Mouse (Mus musculus): ENCODE results near the gene Mylip. TPM values are rescaled to one million over a fixed set of nuclear protein-coding genes. Genes with fewer than 3 reads are reported as not detected.
A peak's percentile ranks its signal among the peaks of the same experiment; 100 is the strongest.

The Mylip gene
- 10.6 and 11.2 TPM in 2 replicates for polyA plus RNA-seq (2012; rRNA removed)

DNA sequence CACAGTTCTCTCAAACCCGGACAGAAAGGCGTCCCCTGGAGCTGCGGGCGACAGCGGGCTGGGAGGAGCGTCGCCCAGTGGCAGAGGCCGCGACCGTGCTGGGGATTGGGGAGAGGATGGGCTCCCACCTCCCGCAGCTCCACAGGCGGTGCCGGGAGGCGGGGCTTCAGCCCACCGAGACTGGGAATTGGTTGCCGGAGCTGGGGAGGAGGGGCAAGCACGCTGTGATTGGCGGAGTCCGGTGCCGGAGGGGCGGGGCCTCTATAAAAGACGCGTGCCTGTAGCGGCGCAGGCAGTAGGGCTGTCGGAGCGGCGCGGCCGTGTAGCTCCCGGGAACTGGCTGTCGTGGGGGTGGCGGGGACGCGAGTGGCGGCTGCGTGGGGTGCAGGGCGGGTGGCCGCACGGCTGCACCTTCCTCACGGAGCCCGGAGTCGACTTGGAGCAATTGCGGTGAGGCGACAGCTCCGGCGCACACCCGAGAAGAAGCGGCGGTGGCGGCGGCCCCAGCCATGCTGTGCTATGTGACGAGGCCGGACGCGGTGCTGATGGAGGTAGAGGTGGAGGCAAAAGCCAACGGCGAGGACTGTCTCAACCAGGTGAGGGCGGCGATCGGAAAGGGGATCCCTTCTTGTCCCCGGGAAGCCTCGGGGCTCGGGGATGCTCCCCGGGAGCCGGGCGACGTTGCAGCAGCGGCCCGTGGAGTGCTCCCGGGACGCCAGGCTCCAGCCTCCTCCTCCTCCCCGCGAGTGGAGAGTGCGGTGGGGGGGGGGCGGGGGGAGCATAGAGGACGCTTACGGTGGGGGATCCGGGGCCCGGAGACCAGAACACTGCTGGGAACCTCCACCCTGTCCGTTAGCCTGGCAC is at the start of gene Mylip:
TSS of gene Mylip (plus strand) at position 295 of the 864 bp plus-strand sequence.
- Histone ChIP-seq H3K27me3 (ENCODE audit: control insufficient read depth, insufficient read depth, low read length) (no peaks in the 10 kb centered on the region), H3K4me3 (replicated peaks; ENCODE audit: insufficient read depth, low read depth, low read length) (peak within 1 kb of the TSS; percentile 69), H3K4me1 (ENCODE audit: control insufficient read depth, insufficient read depth, low read length) (no peaks in the 10 kb centered on the region), H3K27ac (ENCODE audit: insufficient read depth, low read length) (no peak within 1 kb of the TSS)
- under 1% methylated on average over 76 of the region's 81 CpGs for WGBS
- peak; percentile 99 for DNase-seq
- TF ChIP-seq POLR2A (IDR thresholded peaks at IDR 0.05; ENCODE audit: borderline replicate concordance, insufficient read depth, low read length) = peak; percentile 100
- TF ChIP-seq CTCF (IDR thresholded peaks at IDR 0.05; ENCODE audit: borderline replicate concordance, insufficient read depth, low read depth, low read length) = peak; percentile 14; the same call in 1 of the 2 replicates

DNA sequence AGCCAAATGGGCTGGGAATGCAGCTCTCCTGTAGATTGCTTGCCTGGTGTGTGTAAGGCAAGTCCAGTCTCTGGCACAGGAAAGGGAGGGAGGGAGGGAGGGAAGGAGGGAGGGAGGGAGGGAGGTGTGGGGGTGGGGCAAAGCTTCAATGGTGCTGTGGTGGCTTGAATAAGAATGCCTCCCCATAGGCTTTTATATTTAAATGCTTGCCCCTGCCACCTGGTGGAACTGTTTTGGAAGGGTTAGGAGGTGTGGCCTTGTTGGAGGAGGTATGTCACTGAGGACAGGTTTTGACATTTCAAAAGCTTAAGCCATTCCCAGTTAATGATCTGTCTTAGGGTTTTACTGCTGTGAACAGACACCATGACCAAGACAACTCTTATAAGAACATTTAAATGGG is 47.6 kb upstream of the Mylip start:
- no peak for TF ChIP-seq POLR2A (IDR thresholded peaks at IDR 0.05; ENCODE audit: borderline replicate concordance, insufficient read depth, low read length)
- TF ChIP-seq CTCF (IDR thresholded peaks at IDR 0.05; ENCODE audit: borderline replicate concordance, insufficient read depth, low read depth, low read length) = no peak

DNA sequence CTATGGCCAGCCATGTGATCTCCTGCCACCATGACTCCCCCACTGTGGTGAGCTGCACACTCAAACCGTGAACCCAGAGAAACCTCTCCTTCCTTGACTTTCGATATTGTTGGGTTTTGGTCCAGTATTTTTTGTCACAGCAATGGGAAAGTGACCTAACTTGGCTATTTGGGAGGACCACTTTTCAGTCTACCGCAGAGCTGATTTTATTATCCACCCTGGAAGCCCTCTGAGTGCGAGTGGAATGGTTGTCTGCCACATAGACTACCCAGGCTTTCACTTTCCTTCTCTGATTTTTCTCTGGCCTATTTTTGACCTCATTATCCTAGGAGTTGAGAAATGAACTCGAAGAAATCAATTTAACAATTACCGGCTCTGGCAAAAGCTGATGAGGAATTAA is 46.0 kb upstream of the Mylip start:
- whole genome bisulfite sequencing = 58% methylated on average over 6 of the region's 6 CpGs
- no peak overlapping the region for H3K4me3 ChIP-seq (replicated peaks; ENCODE audit: insufficient read depth, low read depth, low read length)
- no peaks in the 10 kb centered on the region for H3K27me3 ChIP-seq (ENCODE audit: control insufficient read depth, insufficient read depth, low read length)
- H3K4me1 ChIP-seq (ENCODE audit: control insufficient read depth, insufficient read depth, low read length) = no peaks in the 10 kb centered on the region
- no peak for DNase-seq
- no peak overlapping the region for H3K27ac ChIP-seq (ENCODE audit: insufficient read depth, low read length)
- no peak for TF ChIP-seq POLR2A (IDR thresholded peaks at IDR 0.05; ENCODE audit: borderline replicate concordance, insufficient read depth, low read length)
- TF ChIP-seq CTCF (IDR thresholded peaks at IDR 0.05; ENCODE audit: borderline replicate concordance, insufficient read depth, low read depth, low read length) = no peak

More for the DNA sequence above, 47.6 kb upstream of the Mylip start:
- no peak overlapping the region for H3K27ac ChIP-seq (ENCODE audit: insufficient read depth, low read length)
- H3K27me3 ChIP-seq (ENCODE audit: control insufficient read depth, insufficient read depth, low read length) = no peaks in the 10 kb centered on the region
- no peak for DNase-seq
- no peaks in the 10 kb centered on the region for H3K4me1 ChIP-seq (ENCODE audit: control insufficient read depth, insufficient read depth, low read length)
- H3K4me3 ChIP-seq (replicated peaks; ENCODE audit: insufficient read depth, low read depth, low read length) = no peak overlapping the region

DNA sequence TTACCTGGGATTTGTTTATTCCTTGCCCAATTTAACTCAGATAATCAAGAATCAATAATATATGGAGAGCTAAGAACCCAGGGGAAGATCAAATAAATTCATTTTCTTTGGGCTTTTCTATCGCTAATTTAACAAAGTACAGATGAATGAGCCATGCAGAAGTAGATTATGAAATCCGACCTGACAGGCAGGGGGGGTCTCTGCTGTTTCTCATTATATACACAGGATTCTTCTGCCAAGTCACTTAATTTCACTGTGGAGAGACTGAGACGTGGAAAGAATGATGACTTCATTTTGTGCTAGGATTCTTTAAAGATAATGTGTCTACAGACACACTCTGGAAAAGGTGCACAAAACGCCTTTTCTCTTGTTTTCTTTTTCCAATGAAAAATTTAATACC is 45.6 kb upstream of the Mylip start:
- H3K27ac ChIP-seq (ENCODE audit: insufficient read depth, low read length) = no peak overlapping the region
- no peak for DNase-seq
- H3K27me3 ChIP-seq (ENCODE audit: control insufficient read depth, insufficient read depth, low read length) = no peaks in the 10 kb centered on the region
- H3K4me3 ChIP-seq (replicated peaks; ENCODE audit: insufficient read depth, low read depth, low read length) = no peak overlapping the region
- no peaks in the 10 kb centered on the region for H3K4me1 ChIP-seq (ENCODE audit: control insufficient read depth, insufficient read depth, low read length)
- 47% methylated on average over 4 of the region's 4 CpGs for WGBS
- TF ChIP-seq POLR2A (IDR thresholded peaks at IDR 0.05; ENCODE audit: borderline replicate concordance, insufficient read depth, low read length) = no peak
- no peak for TF ChIP-seq CTCF (IDR thresholded peaks at IDR 0.05; ENCODE audit: borderline replicate concordance, insufficient read depth, low read depth, low read length)

DNA sequence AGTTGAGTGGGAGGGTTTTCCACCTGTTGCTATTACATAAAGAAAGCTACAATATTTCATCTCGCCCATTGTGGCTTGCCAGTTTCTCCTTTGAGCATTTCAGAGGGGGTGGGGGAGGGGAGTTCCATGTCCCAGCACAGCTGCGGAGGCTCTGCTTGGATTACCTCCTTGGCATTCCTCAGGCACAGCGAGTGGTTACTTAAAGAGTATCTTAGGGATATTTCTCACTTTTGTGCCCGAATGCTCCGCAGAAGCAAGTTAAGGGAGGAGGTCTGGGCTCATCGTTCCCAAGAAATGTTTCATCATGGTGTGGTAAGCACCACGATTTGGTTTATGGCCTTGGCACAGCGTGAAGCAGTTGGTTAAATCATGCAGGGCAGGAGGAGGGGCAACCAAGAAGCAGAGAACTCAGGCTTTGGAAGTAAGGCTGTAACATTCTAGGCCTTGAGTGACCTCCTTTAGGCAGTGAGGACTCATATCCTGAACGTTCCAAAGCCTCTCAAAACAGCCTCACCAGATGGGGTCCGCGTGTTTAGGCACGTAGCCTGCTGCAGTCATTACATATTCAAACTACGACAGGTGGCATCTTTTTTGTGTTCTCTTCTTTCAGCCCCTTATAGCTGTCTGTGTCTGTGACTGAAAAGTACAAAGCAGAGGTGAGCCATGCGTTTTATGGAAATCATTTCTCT is 43.9 kb upstream of the Mylip start:
- no peak for DNase-seq
- Histone ChIP-seq H3K27ac (ENCODE audit: insufficient read depth, low read length) (no peak overlapping the region), H3K4me1 (ENCODE audit: control insufficient read depth, insufficient read depth, low read length) (no peaks in the 10 kb centered on the region), H3K27me3 (ENCODE audit: control insufficient read depth, insufficient read depth, low read length) (no peaks in the 10 kb centered on the region), H3K4me3 (replicated peaks; ENCODE audit: insufficient read depth, low read depth, low read length) (no peak overlapping the region)
- TF ChIP-seq CTCF (IDR thresholded peaks at IDR 0.05; ENCODE audit: borderline replicate concordance, insufficient read depth, low read depth, low read length) (no peak), POLR2A (IDR thresholded peaks at IDR 0.05; ENCODE audit: borderline replicate concordance, insufficient read depth, low read length) (no peak)
- WGBS = 9% methylated on average over 14 of the region's 14 CpGs

DNA sequence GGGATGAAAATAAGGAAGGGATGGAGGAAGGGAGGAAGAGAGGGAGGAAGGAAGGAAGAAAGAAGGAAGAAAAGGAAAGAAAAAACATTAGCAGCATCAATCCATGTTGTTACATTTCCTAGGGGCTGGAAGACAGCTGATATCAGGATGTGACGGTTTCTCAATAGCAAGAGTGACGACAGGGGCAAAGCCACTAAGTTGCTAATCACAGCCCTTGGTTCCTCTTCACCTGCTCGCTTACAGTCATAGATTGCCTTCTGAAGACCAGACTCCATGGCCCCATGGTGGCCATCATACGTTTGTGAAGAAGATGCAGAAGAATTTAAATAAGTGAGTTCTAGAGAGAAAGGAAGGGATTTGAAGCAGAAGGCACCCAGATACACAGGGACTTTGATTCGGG is 38.1 kb upstream of the Mylip start:
- Histone ChIP-seq H3K27me3 (ENCODE audit: control insufficient read depth, insufficient read depth, low read length) (no peaks in the 10 kb centered on the region), H3K4me3 (replicated peaks; ENCODE audit: insufficient read depth, low read depth, low read length) (no peak overlapping the region), H3K27ac (ENCODE audit: insufficient read depth, low read length) (no peak overlapping the region), H3K4me1 (ENCODE audit: control insufficient read depth, insufficient read depth, low read length) (no peaks in the 10 kb centered on the region)
- no peak for DNase-seq
- TF ChIP-seq POLR2A (IDR thresholded peaks at IDR 0.05; ENCODE audit: borderline replicate concordance, insufficient read depth, low read length) = no peak
- TF ChIP-seq CTCF (IDR thresholded peaks at IDR 0.05; ENCODE audit: borderline replicate concordance, insufficient read depth, low read depth, low read length) = no peak
- WGBS = 84% methylated on average over 5 of the region's 5 CpGs

DNA sequence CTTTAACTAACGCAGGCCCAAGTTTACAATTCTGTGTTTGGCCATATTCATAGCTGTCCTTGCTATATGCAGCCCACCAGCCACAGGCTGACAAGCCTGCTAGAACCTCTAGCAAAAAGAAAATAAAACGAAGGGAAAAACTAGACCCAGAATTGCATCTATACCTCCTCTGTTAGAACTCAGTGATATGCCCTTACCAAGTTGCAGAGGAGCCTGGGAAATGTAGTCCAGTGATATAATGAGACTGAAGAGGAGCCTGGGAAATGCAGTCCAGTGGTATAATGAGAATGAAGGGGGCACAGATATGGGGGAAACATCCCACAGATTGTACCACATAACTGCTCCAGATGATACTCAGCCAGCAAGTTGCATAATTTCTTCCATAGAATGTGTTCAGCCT is 34.7 kb upstream of the Mylip start:
- TF ChIP-seq CTCF (IDR thresholded peaks at IDR 0.05; ENCODE audit: borderline replicate concordance, insufficient read depth, low read depth, low read length) (no peak), POLR2A (IDR thresholded peaks at IDR 0.05; ENCODE audit: borderline replicate concordance, insufficient read depth, low read length) (no peak)
- no peak for DNase-seq
- WGBS = 88% methylated on average over 2 of the region's 2 CpGs
- Histone ChIP-seq H3K27ac (ENCODE audit: insufficient read depth, low read length) (no peak overlapping the region), H3K4me1 (ENCODE audit: control insufficient read depth, insufficient read depth, low read length) (no peaks in the 10 kb centered on the region), H3K27me3 (ENCODE audit: control insufficient read depth, insufficient read depth, low read length) (no peaks in the 10 kb centered on the region), H3K4me3 (replicated peaks; ENCODE audit: insufficient read depth, low read depth, low read length) (no peak overlapping the region)
